Mouse (Mus musculus): ENCODE data around the gene 4921509C19Rik. TPM values are rescaled to one million over a fixed set of nuclear protein-coding genes. Genes with fewer than 3 reads are reported as not detected.
"Not testable (repeated sequence)": the region's sequence is repeated elsewhere in the genome, so short reads cannot be mapped to it uniquely, and the experiment has no call there.

Gene 4921509C19Rik
- polyA plus RNA-seq, 1 experiment from 2014 or later, result not detected

DNA sequence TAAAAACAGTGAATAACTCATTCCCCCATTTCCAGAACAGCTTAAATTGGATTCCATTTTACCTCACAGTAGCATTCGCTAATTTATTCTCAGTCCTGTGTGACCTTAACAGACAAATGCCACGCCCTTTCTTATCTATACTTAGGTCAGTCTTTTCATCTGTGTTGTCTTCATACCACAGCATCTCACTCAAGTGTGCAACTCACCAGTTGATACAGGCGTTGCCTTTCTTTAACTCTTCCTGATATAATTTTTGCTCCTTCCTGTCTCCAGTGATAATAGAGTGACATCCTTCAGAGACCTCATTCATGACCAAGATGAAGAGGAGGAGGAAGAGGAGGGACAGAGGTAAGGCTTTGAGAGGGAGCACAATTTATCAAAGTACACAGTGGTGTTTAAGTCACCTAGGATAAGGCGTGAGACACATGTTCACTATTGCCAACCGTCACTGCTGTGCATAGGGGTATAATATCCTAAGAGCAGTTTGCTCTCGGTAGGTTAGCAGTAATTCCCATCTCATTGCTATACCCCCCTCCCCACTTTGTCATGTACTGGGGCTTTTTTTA is 24.6 kb upstream of the 4921509C19Rik start:
- Histone ChIP-seq H3K4me3 (ENCODE audit: low read depth, low read length) (no peak overlapping the region), H3K9ac (no peak overlapping the region), H3K27me3 (ENCODE audit: insufficient read depth, low read length) (no peaks in the 10 kb centered on the region), H3K36me3 (ENCODE audit: insufficient read depth) (peaks cover 86% of the 10 kb centered on the region), H3K27ac (ENCODE audit: low read depth) (no peak overlapping the region), H3K9me3 (ENCODE audit: low read depth, low read length) (no peaks in the 10 kb centered on the region), H3K4me2 (no peak overlapping the region), H3K4me1 (ENCODE audit: insufficient read depth) (no peaks in the 10 kb centered on the region)
- 80% methylated on average over 6 of the region's 6 CpGs for WGBS
- no peak for DNase-seq
- no peak for TF ChIP-seq CTCF (IDR thresholded peaks at IDR 0.05; ENCODE audit: low read depth)
- no peak for ATAC-seq (ENCODE audit: insufficient read depth)

DNA sequence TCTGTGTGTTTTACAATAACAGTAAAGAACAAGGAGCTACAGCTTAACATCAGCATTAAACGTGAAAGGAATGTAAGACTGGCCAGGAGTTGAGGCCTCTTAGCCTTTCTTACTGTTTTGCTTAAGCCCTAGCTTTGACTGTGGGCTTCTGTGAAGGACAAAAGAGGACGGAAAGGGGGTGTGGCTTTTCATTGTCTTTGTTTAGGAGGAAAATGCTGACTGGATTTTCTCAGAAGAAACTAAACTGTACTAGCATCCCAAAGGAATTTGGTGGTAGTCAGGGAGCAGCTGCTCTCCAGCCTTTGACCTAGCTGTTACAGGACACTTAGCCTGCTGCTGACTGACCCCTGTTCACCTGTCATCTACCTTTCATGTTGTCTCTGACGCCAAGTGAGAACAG is 22.4 kb upstream of the 4921509C19Rik start:
- ATAC-seq (ENCODE audit: insufficient read depth) (no peak), DNase-seq (no peak)
- no peaks in the 10 kb centered on the region for H3K4me1 ChIP-seq (ENCODE audit: insufficient read depth)
- TF ChIP-seq CTCF (IDR thresholded peaks at IDR 0.05; ENCODE audit: low read depth), result no peak
- H3K9ac ChIP-seq, result no peak overlapping the region
- H3K27me3 ChIP-seq (ENCODE audit: insufficient read depth, low read length), result no peaks in the 10 kb centered on the region
- H3K36me3 ChIP-seq (ENCODE audit: insufficient read depth), result peaks cover 66% of the 10 kb centered on the region
- no peaks in the 10 kb centered on the region for H3K9me3 ChIP-seq (ENCODE audit: low read depth, low read length)
- WGBS, result 78% methylated on average over 3 of the region's 3 CpGs
- no peak overlapping the region for H3K4me2 ChIP-seq
- no peak overlapping the region for H3K27ac ChIP-seq (ENCODE audit: low read depth)
- no peak overlapping the region for H3K4me3 ChIP-seq (ENCODE audit: low read depth, low read length)

DNA sequence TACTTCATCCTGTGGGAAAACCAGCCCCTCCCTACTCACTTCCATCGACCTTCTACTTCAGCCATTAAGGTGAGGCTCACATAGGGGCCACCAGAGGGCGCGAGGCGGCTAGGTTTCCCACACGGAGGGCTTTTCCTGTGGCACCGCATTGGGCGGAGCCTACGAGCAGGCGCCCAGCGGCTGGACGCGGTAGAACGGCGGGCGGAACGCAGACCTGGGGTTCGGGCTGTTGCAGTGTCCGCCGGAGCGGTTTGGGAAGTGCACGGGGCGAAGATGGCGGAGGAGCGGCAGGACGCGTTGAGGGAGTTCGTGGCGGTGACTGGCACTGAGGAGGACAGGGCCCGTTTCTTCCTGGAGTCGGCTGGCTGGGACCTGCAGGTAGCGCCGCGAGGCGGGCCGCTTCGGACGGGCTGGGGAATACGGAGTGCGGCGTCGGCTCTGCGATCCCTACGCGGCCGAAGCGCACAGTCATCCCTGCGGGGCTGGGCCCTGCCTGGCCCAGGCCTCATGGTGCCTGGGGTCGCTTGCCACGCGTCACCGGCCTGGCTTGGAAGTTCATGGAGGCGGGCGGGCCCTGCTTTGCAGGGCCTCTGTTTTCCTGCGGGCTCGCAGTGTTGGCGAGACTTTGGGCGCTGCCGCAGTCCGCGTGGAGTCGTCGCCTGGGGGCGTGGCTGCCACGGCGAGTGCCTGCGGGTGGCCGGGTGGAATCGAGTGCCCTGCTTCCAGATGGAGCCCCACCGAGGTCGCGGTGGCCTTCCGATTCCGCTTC is 18.3 kb upstream of the 4921509C19Rik start, which contains the start of gene Nsfl1c:
Nsfl1c (plus strand) TSS at position 148 of the 769 bp plus-strand sequence.
- no peaks in the 10 kb centered on the region for H3K4me1 ChIP-seq (ENCODE audit: insufficient read depth)
- TF ChIP-seq CTCF (IDR thresholded peaks at IDR 0.05; ENCODE audit: low read depth), result peak; percentile 99
- no peak within 1 kb of the TSS; the same call in 1 of the 2 replicates for H3K27ac ChIP-seq (ENCODE audit: low read depth)
- H3K27me3 ChIP-seq (ENCODE audit: insufficient read depth, low read length), result no peaks in the 10 kb centered on the region
- ATAC-seq (ENCODE audit: insufficient read depth) (peak; percentile 100), DNase-seq (peak; percentile 98)
- H3K4me2 ChIP-seq, result peak within 1 kb of the TSS; percentile 80
- under 1% methylated on average over 73 of the region's 73 CpGs for WGBS
- H3K36me3 ChIP-seq (ENCODE audit: insufficient read depth), result peaks cover 28% of the 10 kb centered on the region
- H3K9me3 ChIP-seq (ENCODE audit: low read depth, low read length), result no peaks in the 10 kb centered on the region
- peak within 1 kb of the TSS; percentile 90 for H3K4me3 ChIP-seq (ENCODE audit: low read depth, low read length)
- H3K9ac ChIP-seq, result peak within 1 kb of the TSS; percentile 89

DNA sequence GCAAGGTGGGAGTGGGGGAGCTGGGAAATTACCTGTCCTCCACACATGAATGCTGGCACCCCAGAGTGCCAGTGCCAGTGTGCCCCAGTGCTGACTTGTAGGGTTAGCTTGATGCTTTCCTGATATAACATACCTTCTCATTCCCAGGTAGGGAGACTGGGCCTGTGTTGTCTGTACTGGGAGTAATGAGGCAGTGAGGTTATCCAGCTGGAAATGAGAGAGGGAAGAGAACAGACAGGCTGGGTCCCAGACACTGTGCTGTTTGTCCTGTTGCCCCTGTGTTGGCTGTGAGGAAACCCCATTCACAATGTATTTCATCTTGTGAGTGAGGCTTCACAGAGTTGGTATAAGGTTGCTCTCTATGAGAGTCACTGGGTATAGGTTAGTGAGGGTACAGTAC is 10.5 kb upstream of the 4921509C19Rik start:
- Histone ChIP-seq H3K4me1 (ENCODE audit: insufficient read depth) (no peaks in the 10 kb centered on the region), H3K36me3 (ENCODE audit: insufficient read depth) (no peaks in the 10 kb centered on the region), H3K9ac (no peak overlapping the region), H3K9me3 (ENCODE audit: low read depth, low read length) (no peaks in the 10 kb centered on the region), H3K27me3 (ENCODE audit: insufficient read depth, low read length) (no peaks in the 10 kb centered on the region), H3K4me2 (no peak overlapping the region), H3K27ac (ENCODE audit: low read depth) (no peak overlapping the region), H3K4me3 (ENCODE audit: low read depth, low read length) (no peak overlapping the region)
- ATAC-seq (ENCODE audit: insufficient read depth), result no peak
- no peak for TF ChIP-seq CTCF (IDR thresholded peaks at IDR 0.05; ENCODE audit: low read depth)
- no peak for DNase-seq

DNA sequence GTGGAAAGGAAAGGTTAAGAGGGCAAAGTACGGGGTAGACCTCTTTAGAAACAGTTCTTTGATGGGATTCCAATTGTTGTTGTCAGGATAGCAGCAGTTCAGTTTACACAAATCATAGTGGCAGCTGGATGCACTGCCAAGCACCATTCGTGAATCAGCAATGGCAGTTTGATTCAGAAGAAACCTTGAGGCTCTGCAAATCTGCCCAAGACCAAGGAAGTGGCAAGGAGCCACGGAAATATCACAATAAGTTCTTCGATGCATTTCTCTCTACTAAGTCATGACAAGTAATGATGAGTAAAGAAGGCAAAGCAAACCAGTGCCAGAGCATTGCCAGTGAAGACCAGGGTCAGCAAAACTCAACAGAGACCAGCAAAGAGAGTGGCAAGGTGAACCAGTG is 41.0 kb downstream of the 4921509C19Rik start:
- not testable (repeated sequence) for H3K9me3 ChIP-seq (ENCODE audit: low read depth, low read length); H3K4me1 ChIP-seq (ENCODE audit: insufficient read depth); H3K4me3 ChIP-seq (ENCODE audit: low read depth, low read length); H3K4me2 ChIP-seq; DNase-seq; ATAC-seq (ENCODE audit: insufficient read depth); H3K27me3 ChIP-seq (ENCODE audit: insufficient read depth, low read length); H3K27ac ChIP-seq (ENCODE audit: low read depth); H3K9ac ChIP-seq; H3K36me3 ChIP-seq (ENCODE audit: insufficient read depth)
- WGBS, result 64% methylated on average over 4 of the region's 4 CpGs

DNA sequence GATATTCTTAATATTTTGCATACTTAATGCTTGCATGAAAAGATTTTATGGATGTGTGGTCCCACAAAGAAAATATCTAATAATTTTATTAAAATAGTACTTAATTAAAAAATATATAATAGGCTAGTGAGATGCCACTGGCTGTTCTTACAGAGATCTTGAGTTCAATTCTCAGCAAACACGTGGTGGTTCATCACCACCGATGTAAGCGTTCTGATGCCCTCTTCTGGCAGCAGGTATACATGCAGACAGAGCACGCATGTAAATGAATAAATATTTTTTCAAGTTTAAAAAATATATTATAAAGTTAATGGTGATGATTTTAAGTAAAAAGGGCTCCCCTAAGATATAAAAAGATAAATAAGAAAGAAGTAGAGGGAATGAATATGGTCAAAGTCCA is 41.8 kb downstream of the 4921509C19Rik start:
- H3K27me3 ChIP-seq (ENCODE audit: insufficient read depth, low read length); ATAC-seq (ENCODE audit: insufficient read depth); H3K9me3 ChIP-seq (ENCODE audit: low read depth, low read length); H3K36me3 ChIP-seq (ENCODE audit: insufficient read depth); H3K4me2 ChIP-seq; H3K9ac ChIP-seq; H3K4me1 ChIP-seq (ENCODE audit: insufficient read depth); H3K27ac ChIP-seq (ENCODE audit: low read depth); H3K4me3 ChIP-seq (ENCODE audit: low read depth, low read length): not testable (repeated sequence)
- TF ChIP-seq CTCF (IDR thresholded peaks at IDR 0.05; ENCODE audit: low read depth), result 0 out of 2 replicates have a peak, but pooled peaks have one; percentile 6
- WGBS, result 59% methylated on average over 4 of the region's 4 CpGs
- peak; percentile 8 for DNase-seq

Other genes with a start within 250 kb of the 4921509C19Rik start
- 237 and 239 TPM in 2 replicates for gene Nsfl1c, start 18.0 kb upstream of the 4921509C19Rik start, polyA plus RNA-seq (2014; fragmentation: Nextera tagmentation; extraction: Ambion mirVana)
- 861 and 873 TPM in 2 replicates for gene Fkbp1a, start 66.3 kb upstream of the 4921509C19Rik start, polyA plus RNA-seq (2014; fragmentation: Nextera tagmentation; extraction: Ambion mirVana)
- gene Sdcbp2, start 96.5 kb upstream of the 4921509C19Rik start, polyA plus RNA-seq (2014; fragmentation: Nextera tagmentation; extraction: Ambion mirVana), result 0.86 and 0.88 TPM in 2 replicates
- gene Snph, start 156.4 kb upstream of the 4921509C19Rik start, polyA plus RNA-seq (2014; fragmentation: Nextera tagmentation; extraction: Ambion mirVana), result 0.36 and 0.65 TPM in 2 replicates
- not detected in 2 replicates for gene Rad21l, start 192.4 kb upstream of the 4921509C19Rik start, polyA plus RNA-seq (2014; fragmentation: Nextera tagmentation; extraction: Ambion mirVana)
- 1.5 and 1.9 TPM in 2 replicates for gene Tmem74b, start 225.9 kb upstream of the 4921509C19Rik start, polyA plus RNA-seq (2014; fragmentation: Nextera tagmentation; extraction: Ambion mirVana)